Mouse (Mus musculus): ENCODE data around the gene Timm10. TPM values are rescaled to one million over a fixed set of nuclear protein-coding genes. Genes with fewer than 3 reads are reported as not detected.

Gene Timm10
- polyA plus RNA-seq, 1 experiment: 25.1 TPM

GRCm38 (mm10) chr2:84868521-84868943, 41.7 kb downstream of the Timm10 start:
- Histone ChIP-seq H3K4me3 (replicated peaks; ENCODE audit: extremely low read depth, low read depth, low read length) (no peak overlapping the region), H3K4me1 (ENCODE audit: control insufficient read depth, insufficient read depth, low read length) (peaks cover 4% of the 10 kb centered on the region; the same call in 1 of the 2 replicates)
- DNase-seq: peak; percentile 52
- 10% methylated on average over 5 of the region's 5 CpGs for WGBS
- TF ChIP-seq POLR2A (IDR thresholded peaks at IDR 0.05; ENCODE audit: borderline replicate concordance, extremely low read depth, low read depth, low read length) (no peak), CTCF (IDR thresholded peaks at IDR 0.05; ENCODE audit: insufficient read depth, low read length) (peak; percentile 65)

GRCm38 (mm10) chr2:84868977-84869376, 42.2 kb downstream of the Timm10 start:
- TF ChIP-seq POLR2A (IDR thresholded peaks at IDR 0.05; ENCODE audit: borderline replicate concordance, extremely low read depth, low read depth, low read length) (no peak), CTCF (IDR thresholded peaks at IDR 0.05; ENCODE audit: insufficient read depth, low read length) (no peak)
- DNase-seq: no peak
- 51% methylated on average over 2 of the region's 2 CpGs for WGBS
- no peak overlapping the region for H3K4me3 ChIP-seq (replicated peaks; ENCODE audit: extremely low read depth, low read depth, low read length)
- H3K4me1 ChIP-seq (ENCODE audit: control insufficient read depth, insufficient read depth, low read length): peaks cover 4% of the 10 kb centered on the region; the same call in 1 of the 2 replicates

- TF ChIP-seq POLR2A (IDR thresholded peaks at IDR 0.05; ENCODE audit: borderline replicate concordance, extremely low read depth, low read depth, low read length) (no peak), CTCF (IDR thresholded peaks at IDR 0.05; ENCODE audit: insufficient read depth, low read length) (no peak)
- Histone ChIP-seq H3K4me1 (ENCODE audit: control insufficient read depth, insufficient read depth, low read length) (peaks cover 3% of the 10 kb centered on the region; the same call in 1 of the 2 replicates), H3K4me3 (replicated peaks; ENCODE audit: extremely low read depth, low read depth, low read length) (no peak overlapping the region)
- DNase-seq: no peak
- 65% methylated on average over 4 of the region's 4 CpGs for WGBS
These were observed 43.9 kb downstream of the Timm10 start for GRCm38 (mm10) chr2:84870623-84871160.

GRCm38 (mm10) chr2:84872105-84872716, 45.4 kb downstream of the Timm10 start:
- TF ChIP-seq POLR2A (IDR thresholded peaks at IDR 0.05; ENCODE audit: borderline replicate concordance, extremely low read depth, low read depth, low read length): no peak
- peak; percentile 42 for DNase-seq
- Histone ChIP-seq H3K4me1 (ENCODE audit: control insufficient read depth, insufficient read depth, low read length) (no peaks in the 10 kb centered on the region), H3K4me3 (replicated peaks; ENCODE audit: extremely low read depth, low read depth, low read length) (no peak overlapping the region)
- under 1% methylated on average over 78 of the region's 78 CpGs for WGBS

GRCm38 (mm10) chr2:84875842-84876241, 49.0 kb downstream of the Timm10 start:
- Histone ChIP-seq H3K4me3 (replicated peaks; ENCODE audit: extremely low read depth, low read depth, low read length) (no peak overlapping the region), H3K4me1 (ENCODE audit: control insufficient read depth, insufficient read depth, low read length) (no peaks in the 10 kb centered on the region)
- 51% methylated on average over 6 of the region's 6 CpGs for WGBS
- DNase-seq: no peak
- TF ChIP-seq CTCF (IDR thresholded peaks at IDR 0.05; ENCODE audit: insufficient read depth, low read length) (no peak), POLR2A (IDR thresholded peaks at IDR 0.05; ENCODE audit: borderline replicate concordance, extremely low read depth, low read depth, low read length) (no peak)

Other genes starting within 250 kb of the Timm10 start
- 86.2 and 130 TPM in 2 replicates for gene Ctnnd1, start 176.2 kb upstream of the Timm10 start, polyA plus RNA-seq (2012; rRNA removed)
- 0.05 TPM in 1 of 2 replicates, not detected in the other for gene Btbd18, start 167.9 kb upstream of the Timm10 start, polyA plus RNA-seq (2012; rRNA removed)
- 40.4 and 51.7 TPM in 2 replicates for gene Selenoh, start 156.2 kb upstream of the Timm10 start, polyA plus RNA-seq (2012; rRNA removed)
- gene Gm28635, start 149.0 kb upstream of the Timm10 start, polyA plus RNA-seq (2012; rRNA removed): not detected in 2 replicates
- gene Med19, start 148.6 kb upstream of the Timm10 start, polyA plus RNA-seq (2012; rRNA removed): 6.9 and 8.9 TPM in 2 replicates
- gene Tmx2, start 147.9 kb upstream of the Timm10 start, polyA plus RNA-seq (2012; rRNA removed): 41.8 and 57.7 TPM in 2 replicates
- gene Zdhhc5, start 111.8 kb upstream of the Timm10 start, polyA plus RNA-seq (2012; rRNA removed): 34.6 and 41.4 TPM in 2 replicates
- gene Clp1, start 99.6 kb upstream of the Timm10 start, polyA plus RNA-seq (2012; rRNA removed): 6.0 and 10.3 TPM in 2 replicates
- gene Ypel4, start 92.9 kb upstream of the Timm10 start, polyA plus RNA-seq (2012; rRNA removed): 1.6 and 2.0 TPM in 2 replicates
- gene Gm19426, start 83.3 kb upstream of the Timm10 start, polyA plus RNA-seq (2012; rRNA removed): 1.8 and 4.1 TPM in 2 replicates
- gene Serping1, start 51.6 kb upstream of the Timm10 start, polyA plus RNA-seq (2012; rRNA removed): 822 and 853 TPM in 2 replicates
- gene Ube2l6, start 28.2 kb upstream of the Timm10 start, polyA plus RNA-seq (2012; rRNA removed): 45.0 and 47.0 TPM in 2 replicates
- 3.5 TPM in 1 of 2 replicates, not detected in the other for gene Smtnl1, start 4.3 kb upstream of the Timm10 start, polyA plus RNA-seq (2012; rRNA removed)
- 3.9 and 7.5 TPM in 2 replicates for gene Slc43a1, start 11.9 kb downstream of the Timm10 start, polyA plus RNA-seq (2012; rRNA removed)
- 2.7 and 9.7 TPM in 2 replicates for gene Rtn4rl2, start 59.7 kb downstream of the Timm10 start, polyA plus RNA-seq (2012; rRNA removed)
- gene Slc43a3, start 109.6 kb downstream of the Timm10 start, polyA plus RNA-seq (2012; rRNA removed): 325 and 376 TPM in 2 replicates
- 0.15 and 1.2 TPM in 2 replicates for gene Prg2, start 153.5 kb downstream of the Timm10 start, polyA plus RNA-seq (2012; rRNA removed)
- not detected in 2 replicates for gene Prg3, start 161.2 kb downstream of the Timm10 start, polyA plus RNA-seq (2012; rRNA removed)
- 72.9 and 97.8 TPM in 2 replicates for gene Ssrp1, start 210.2 kb downstream of the Timm10 start, polyA plus RNA-seq (2012; rRNA removed)
- 0.20 and 0.27 TPM in 2 replicates for gene P2rx3, start 210.5 kb downstream of the Timm10 start, polyA plus RNA-seq (2012; rRNA removed)
- 208 and 218 TPM in 2 replicates for gene Tnks1bp1, start 221.0 kb downstream of the Timm10 start, polyA plus RNA-seq (2012; rRNA removed)